Mouse (Mus musculus) left cerebral cortex, postnatal 10 days (tissue): ENCODE results near the gene Rnf111. TPM values are rescaled to one million over a fixed set of nuclear protein-coding genes. Genes with fewer than 3 reads are reported as not detected.
"Not testable (repeated sequence)": the region's sequence is repeated elsewhere in the genome, so short reads cannot be mapped to it uniquely, and the experiment has no call there.

Experiments used
- DNase-seq, 2 experiments: peaks; one replicate each; pipeline ENCODE4 v3.0.0; 2021 to 2022; ENCODE audit warnings: low spot score in 2 of 2, mixed read lengths in 1 of 2; ENCODE audit errors: extremely low spot score in 1 of 2
- intact Hi-C: fragments of 180-260 bp; cut with DNase I; formaldehyde crosslinking; loops from one replicate; pipeline ENCODE4 v1.15.1; 2025
- total RNA-seq, 2 experiments: library from RNA; stranded (reverse); gene quantifications; 2 replicates each; pipeline ENCODE4 v1.2.3; 2021

Gene Rnf111
- total RNA-seq: 10 to 100 TPM; 36.1 to 39.8 TPM

DNA sequence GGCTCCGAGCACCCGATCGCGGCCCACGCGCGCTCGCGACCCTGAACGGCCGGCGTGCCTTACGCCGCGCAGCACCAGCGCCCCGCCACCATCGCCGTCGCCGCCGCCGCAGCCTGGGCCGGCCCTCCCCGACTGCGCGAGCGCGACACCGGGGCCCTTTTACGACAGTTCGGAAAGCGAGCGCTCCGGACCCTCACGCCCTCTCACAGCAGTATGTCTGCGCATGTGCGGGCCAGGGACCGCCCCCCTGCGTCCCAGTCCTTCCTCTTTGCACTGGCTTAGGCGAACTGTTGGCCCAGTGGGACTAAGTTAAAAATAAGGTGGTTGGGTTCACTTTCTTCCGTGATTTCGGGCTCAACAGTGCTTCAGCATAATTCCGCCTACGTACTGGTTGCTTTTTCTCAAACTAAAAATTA lies at the start of gene Rnf111:
Gene Rnf111 (minus strand): TSS at position 100 of the 416 bp plus-strand sequence.
- DNase-seq: peak; percentile 95 to 98
- intact Hi-C loops: loop anchor here (5.0 kb wide), 1 partner anchor 39 kb away; the partner anchor contains the start of gene Sltm

DNA sequence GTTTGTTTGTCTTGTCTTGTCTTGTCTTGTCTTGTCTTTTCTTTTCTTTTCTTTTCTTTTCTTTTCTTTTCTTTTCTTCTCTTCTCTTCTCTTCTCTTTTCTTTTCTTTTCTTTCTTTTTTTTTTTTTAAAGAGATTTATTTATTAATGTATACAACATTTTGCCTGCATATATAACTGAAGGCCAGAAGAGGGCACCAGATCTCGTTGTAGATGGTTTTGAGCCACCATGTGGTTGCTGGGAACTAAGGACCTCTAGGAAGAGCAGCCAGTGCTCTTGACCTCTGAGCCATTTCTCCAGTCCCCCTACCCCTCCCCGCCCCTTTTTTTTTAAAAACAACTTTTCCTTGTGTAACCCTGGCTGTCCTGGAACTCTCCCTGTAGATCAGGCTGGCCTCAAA lies 48.7 kb upstream of the Rnf111 start:
- intact Hi-C loops, DNase-seq: not testable (repeated sequence)

DNA sequence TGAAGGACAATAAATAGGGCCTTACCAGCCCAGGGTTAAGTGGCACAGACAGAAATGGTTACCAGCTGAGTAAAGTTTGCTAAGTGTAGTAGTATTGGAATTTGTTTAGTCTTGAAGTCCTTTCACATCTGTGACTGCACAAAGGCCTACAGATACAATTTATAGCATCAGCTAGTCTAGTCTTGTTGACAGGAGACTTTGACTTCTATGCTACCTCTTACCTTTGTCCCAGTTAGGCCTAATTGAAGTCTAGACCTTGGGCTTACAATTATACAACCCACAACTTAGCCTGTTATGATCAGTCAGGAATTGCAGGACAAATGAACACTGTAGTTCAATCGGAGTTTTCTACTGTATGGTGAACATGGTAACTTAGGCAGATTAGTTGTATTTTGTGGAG lies 48.0 kb upstream of the Rnf111 start:
- no peak for DNase-seq
- intact Hi-C loops: no loop called here

DNA sequence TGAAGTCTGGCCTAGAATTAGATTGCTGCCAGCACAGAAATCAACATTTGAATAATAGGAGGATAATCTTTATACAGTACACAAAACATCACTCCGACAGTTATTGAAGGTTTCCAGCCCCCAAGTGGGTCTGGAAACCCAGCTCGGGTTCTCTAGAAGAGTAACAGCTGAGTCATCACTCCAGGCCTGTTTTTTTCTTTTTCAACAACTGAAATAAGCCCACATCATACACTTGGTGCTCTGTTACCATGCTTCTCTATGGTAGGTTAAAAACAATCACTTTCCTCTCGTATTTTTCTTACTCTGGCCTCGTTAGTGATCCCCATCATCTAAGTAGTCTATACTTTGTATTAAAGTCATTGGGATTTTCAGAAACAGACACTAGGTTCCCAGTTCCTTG lies 44.8 kb upstream of the Rnf111 start:
- DNase-seq: no peak
- intact Hi-C loops: no loop called here

DNA sequence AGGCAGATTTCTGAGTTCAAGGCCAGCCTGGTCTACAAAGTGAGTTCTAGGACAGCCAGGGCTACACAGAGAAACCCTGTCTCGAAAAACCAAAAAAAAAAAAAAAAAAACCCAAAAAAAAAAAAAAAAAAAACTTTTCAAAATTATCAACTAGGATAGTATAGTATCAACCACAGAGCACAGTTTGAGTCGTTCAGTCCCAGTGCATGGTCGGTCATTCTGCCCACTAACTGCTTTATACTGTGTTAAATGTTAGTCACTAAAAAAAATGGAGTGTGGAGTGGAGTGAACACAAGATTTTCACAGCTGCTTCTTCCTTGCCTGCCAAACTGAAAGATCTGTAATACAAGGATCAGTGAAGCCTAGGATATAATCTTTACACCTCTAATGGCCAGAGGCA lies 43.1 kb upstream of the Rnf111 start:
- intact Hi-C loops, DNase-seq: not testable (repeated sequence)

DNA sequence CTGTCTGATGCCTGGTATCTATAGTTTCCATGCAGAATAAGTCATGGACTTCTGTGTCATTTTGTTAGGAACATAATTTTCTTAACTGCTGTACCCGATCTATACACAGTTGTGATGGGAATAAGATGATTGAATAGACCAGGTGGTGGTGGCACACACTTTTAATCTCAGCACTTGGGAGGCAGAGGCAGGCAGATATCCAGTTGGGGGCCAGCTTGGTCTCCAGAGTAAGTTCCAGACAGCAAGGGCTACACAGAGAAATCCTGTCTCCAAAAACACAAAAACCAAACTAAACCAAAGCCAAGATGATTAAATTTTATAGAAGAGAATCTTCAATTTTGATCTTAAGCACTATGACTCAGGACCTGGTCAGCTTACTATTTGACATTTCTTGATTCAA lies 41.3 kb upstream of the Rnf111 start:
- intact Hi-C loops: loop anchor here (5.0 kb wide), 1 partner anchor 43 kb away; the partner anchor contains the start of gene Rnf111
- no peak for DNase-seq

DNA sequence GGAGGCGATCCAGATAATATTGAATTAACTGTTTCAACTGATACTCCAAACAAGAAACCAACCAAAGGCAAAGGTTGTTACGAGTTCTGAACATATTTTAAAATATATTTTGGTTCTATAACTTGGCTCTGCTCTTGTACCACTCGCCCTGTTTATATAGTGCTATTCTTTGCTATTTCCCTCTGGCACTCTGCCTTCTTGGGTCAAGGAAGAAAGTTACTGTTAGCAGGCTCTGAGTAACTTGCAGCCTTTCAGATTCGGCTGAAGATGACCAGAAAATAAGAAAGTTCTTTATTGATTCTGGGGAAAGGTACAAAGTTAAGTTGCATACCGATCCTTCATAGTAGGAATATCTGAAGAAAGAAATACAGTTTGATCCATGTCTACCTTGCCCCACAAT lies 40.5 kb upstream of the Rnf111 start:
- intact Hi-C loops: loop anchor here (5.0 kb wide), 1 partner anchor 42 kb away; the partner anchor contains the start of gene Rnf111
- DNase-seq: no peak

DNA sequence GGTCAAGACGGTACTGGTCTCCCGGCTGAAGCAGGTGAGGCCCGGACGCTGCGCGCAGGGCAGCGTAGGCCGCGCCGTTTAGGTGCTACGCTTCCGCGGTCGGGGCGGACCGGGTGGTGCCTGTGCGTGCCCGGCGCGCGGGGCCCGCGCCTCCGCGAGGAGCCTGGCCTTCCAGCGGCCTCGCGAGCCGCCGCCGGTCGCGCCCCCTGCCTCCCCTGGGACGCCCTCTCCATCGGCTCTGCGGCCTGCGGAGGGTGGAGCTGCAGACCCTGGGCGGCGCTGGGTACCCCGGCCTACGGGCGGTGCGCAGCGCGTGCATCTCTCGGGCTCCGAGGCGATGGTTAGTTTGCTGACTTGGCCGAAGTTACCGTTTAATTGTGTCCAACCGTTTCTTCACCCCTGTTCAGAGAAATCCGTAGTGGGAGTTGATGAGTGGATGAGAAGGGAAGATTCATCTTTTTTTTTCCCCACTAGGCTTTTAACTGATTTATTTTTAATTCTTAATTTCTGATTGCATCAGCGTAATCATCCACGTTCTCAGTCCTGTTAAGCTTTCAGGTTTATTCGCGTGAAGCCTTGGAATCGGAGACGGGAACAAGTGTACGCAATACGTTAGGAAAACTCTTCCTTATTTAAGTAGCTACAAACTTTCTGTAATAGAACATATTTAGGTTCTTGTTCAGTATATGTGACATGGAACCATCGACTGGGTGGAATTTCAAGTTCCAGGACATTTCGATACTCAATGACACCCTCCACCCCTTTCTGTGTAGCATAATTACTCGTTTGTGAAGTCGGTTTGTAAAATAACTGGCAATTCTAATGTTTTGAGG lies 39.7 kb upstream of the Rnf111 start:
- intact Hi-C loops: loop anchor here (5.0 kb wide), 1 partner anchor 41 kb away; the partner anchor contains the start of gene Rnf111

DNA sequence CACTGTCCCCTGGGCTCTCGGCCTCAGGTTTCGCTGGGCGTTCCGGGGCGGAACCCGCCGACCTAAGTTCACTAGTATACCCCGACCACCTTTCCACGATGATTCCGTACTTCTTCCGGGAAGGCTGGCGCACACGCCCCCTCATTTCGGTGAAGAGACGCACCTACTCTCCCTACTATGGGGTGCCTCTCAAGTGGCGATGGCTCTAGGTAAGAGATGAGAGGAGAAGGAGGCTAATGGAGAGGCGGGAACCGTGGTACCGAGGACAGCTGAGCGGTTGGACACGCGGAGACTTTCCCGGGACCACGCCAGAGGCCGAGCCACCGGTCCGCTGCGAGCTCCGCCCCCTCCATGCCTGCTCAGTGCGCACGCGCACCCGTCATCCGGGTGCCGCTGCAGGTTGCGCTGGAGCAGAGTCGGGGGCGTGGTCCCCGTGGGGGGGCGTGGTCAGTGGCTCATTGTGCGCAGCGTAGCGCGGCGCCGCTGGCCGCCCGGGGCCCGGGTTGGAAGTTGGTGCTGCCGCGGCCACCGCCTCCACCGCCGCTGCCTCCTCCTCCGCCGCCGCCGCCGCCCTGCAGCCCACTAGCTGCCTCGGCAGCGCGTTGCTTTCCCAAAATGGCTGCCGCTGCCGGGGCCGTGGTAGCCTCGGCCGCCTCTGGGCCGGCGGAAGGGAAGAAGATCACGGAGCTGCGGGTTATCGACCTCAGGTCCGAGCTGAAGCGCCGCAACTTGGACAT lies 38.9 kb upstream of the Rnf111 start, which contains the start of gene Sltm:
Gene Sltm (plus strand): TSS at position 450 of the 737 bp plus-strand sequence.
- intact Hi-C loops: loop anchor here (5.0 kb wide), 1 partner anchor 40 kb away; the partner anchor contains the start of gene Rnf111

More for the DNA sequence above, 39.7 kb upstream of the Rnf111 start:
- DNase-seq: peak; percentile 28 to 82

DNA sequence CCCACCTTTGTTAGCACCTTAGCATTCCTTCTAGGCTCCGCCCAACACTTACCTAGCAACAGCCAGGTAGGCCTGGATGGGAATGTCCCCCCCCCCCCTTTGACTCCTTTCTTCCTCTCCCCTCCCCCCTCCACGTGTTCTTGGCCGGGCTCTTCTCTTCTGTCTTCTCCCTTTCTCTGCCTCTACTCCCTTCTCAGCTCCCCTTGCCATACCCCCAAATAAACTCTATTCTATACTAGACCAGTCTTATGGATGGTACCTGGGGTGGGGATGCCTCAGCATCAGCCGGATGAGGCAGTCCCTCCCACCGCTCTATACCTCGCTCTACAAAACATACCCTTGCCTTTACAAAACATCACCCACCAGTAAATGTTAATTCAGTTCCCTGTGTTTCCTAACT lies 38.1 kb upstream of the Rnf111 start:
- intact Hi-C loops: loop anchor here (5.0 kb wide), 1 partner anchor 39 kb away; the partner anchor contains the start of gene Rnf111
- DNase-seq: no peak

More for the DNA sequence above, 38.9 kb upstream of the Rnf111 start, which contains the start of gene Sltm:
- DNase-seq: peak; percentile 98 to 99

DNA sequence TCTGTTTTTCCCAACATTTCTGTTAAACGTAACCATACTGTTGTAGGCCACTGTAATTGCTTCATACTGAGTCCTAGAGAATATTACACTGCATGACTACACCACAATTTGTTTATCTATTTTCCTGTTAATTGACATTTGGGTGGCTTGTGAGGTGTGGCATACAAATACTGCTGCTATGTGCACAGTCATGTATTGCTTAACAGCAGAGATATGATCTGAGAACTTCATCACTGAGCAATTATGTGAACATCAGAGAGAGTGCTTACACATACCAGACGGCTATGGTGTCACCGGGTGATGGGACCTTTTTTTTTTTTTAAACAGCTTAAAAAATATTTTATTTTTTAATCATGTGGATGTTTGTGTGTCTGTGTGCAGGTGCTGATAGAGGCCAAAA lies 29.8 kb upstream of the Rnf111 start:
- intact Hi-C loops: no loop called here
- no peak for DNase-seq

DNA sequence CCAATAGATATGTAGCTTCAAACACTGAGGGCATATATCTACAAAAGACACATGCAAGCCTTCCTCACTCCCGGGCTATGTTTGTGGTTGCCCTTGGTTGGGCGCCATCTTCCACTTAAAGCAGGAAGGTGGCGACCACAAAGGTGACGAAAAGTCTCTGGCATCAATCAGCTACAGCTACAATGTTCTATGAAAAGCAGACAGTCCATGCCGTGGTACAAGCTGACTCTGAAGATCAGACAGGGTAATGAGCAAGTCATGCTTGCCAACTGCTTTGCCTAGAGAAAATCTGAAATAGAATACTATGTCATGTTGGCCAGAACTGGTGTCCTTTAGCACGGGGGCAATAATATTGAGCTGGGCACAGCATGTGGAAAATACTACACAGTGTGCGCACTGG lies 20.8 kb upstream of the Rnf111 start:
- intact Hi-C loops: no loop called here

DNA sequence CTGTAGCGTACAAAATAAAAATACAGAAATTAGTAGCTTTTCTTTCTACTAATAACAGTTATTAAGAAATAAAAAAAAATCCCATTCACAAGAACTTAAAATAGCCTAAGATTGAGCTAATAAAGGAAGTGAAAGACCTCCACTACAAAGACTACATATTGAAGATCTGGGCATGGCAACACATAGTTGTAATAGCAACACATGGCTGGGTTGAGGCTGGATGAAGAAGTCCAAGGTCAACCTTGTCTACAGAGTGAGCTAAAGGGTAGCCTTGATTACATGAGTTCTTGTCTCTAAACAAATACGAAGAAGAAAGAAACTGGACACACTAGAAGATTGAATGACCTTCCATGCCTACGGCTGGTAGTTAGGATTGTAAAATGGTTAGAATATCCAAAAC lies 20.3 kb upstream of the Rnf111 start:
- intact Hi-C loops: no loop called here

More for the DNA sequence above, 20.8 kb upstream of the Rnf111 start:
- DNase-seq: no peak

DNA sequence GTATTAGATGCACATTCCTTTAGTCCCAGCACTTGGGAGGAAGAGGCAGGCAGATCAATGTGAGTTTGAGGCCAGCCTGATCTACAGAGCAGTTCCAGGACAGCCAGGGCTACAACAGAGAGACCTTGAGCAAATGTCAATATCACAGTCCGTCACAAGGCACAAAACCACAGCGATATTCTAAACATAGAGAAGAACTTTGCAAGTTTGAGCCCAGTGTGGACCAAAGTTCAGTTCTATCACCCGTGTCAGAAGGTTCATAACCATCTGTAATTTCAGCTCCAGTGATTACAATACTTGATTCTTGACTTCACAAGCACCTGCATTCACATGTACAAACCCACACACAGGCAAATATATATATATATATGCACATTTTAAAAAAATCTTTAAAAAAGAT lies 17.1 kb upstream of the Rnf111 start:
- intact Hi-C loops: no loop called here
- no peak for DNase-seq

More for the DNA sequence above, 20.3 kb upstream of the Rnf111 start:
- DNase-seq: no peak

DNA sequence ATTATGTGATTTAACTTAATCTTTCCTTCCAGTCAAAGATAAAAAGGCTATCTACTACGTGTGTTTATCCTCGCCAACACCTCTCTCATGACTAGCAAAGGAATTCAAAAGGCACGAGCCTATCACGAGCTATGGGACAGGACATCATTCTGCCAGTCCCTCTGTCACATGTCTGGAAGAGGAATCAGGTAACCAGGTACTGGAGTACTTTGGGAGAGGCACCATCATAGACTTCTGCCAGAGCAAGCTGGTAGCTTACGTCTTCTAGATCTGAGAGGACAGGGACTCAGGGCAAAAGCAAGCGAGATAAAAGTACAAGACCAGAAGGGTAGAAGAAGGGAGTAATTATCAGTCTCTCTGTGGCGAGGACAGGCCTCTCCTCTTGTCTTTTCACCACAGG lies 8.2 kb upstream of the Rnf111 start:
- intact Hi-C loops: no loop called here
- no peak for DNase-seq

DNA sequence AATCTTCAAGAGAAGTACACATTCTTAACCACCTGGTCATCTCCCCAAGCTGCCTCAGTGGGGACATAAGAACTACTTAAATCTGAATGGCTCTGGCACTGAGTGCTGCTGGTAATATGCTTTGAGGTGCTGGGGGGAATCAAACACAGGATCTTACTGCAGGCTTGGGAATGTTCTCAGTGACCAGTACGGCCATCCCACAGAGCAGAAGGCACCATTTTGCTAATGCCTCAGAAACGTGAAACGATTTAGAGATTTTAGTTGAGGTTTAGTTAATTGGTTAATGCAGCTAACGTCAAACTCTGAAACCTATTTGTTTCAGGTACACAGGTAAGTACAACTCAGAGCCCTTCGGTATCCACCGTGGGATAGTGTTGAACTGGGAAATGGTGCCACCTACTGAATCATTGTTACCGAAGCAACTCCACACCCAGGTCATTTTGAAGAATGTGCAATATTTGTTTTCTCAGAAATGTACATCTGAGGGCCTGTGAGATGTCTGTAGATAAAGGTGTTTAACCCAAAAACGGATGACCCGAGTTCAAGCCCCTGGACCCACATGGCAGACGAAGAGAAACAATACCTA lies 7.6 kb upstream of the Rnf111 start:
- intact Hi-C loops: no loop called here
- no peak for DNase-seq

DNA sequence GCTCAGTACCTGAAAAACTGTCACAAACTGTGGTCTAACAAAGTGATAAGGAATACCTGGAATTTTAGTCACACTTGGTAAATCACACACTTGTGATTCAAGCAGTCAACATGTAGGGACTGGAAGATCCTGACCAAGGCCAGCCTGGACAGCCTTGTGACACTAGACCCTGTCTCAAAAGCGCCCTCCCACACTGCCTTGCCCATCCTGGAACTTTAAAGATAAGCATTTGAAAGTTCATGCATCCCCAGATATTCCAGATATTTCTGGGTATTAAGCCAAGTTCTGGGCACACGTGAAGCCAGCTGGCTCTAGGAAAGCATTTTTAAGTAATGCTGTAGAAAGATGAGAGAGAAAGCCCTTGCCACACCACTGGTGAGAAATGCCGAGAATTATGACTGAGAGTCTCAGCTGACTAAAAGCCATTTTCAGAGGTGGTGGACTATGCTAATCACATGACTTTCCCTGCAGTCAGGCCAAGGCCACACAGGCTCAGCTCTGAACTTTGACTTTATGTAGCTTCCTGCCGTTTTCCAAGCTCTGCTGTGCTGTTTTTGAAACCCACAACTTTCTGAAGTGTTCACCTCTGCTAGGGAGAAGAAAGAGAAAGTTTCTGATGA lies 6.5 kb upstream of the Rnf111 start:
- no peak for DNase-seq
- intact Hi-C loops: no loop called here

DNA sequence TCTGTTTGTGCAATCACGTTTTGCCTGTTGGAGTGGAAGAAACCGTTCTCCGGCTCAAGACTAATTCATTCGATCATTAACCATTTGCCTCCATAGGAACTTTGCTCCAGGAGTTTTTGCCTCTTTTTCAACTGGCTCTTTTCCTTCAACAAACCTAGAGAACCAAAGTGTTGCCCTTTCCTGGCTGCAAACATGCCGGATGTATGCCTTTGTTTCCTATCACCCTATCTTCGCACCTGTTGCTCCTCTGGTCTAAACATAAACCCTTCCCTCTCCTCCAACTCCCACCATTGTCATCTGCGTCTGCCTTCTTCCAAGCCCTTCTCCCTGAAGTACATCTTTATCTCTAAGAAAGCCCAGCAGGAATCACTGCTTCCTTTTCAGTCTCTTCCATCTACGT lies 3.3 kb upstream of the Rnf111 start:
- intact Hi-C loops: no loop called here
- no peak for DNase-seq

DNA sequence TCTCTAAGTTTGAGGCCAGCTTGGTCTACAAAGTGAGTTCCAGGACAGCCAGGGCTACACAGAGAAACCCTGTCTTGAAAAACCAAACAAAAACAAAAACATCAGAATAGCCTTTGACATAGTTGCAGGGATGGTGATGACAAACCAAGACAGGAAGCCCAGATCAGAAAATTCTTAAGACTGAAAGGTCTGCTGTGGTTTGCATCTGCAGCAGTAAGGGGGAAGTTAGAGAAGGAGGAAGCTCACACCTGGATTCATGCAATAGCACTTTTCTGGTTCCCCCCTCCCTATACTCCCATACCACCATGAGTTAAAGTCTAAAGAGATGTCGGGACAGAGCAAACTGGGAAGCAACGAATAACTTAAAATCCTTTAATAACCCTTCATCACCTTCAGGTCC lies 2.7 kb upstream of the Rnf111 start:
- intact Hi-C loops: no loop called here
- no peak for DNase-seq
